Mouse (Mus musculus): Measurements from ENCODE around the gene Fgf3. TPM values are rescaled to one million over a fixed set of nuclear protein-coding genes. Genes with fewer than 3 reads are reported as not detected.

The Fgf3 gene
- polyA plus RNA-seq, 1 experiment from 2014 or later = 0.06 TPM

- no peaks in the 10 kb centered on the region for H3K9me3 ChIP-seq
- no peaks in the 10 kb centered on the region for H3K4me1 ChIP-seq
- no peak overlapping the region for H3K4me2 ChIP-seq
- no peak overlapping the region for H3K9ac ChIP-seq
- H3K27me3 ChIP-seq = peaks cover 26% of the 10 kb centered on the region
- H3K36me3 ChIP-seq = no peaks in the 10 kb centered on the region
- H3K27ac ChIP-seq = no peak overlapping the region
- ATAC-seq (ENCODE audit: insufficient number of reproducible peaks, low FRiP score, low TSS enrichment, low read depth) = no peak
- H3K4me3 ChIP-seq = no peak overlapping the region
- 43% methylated on average over 7 of the region's 7 CpGs for WGBS
Measured at GRCm38 (mm10) chr7:144821901-144822300, 16.0 kb upstream of the Fgf3 start.

DNA sequence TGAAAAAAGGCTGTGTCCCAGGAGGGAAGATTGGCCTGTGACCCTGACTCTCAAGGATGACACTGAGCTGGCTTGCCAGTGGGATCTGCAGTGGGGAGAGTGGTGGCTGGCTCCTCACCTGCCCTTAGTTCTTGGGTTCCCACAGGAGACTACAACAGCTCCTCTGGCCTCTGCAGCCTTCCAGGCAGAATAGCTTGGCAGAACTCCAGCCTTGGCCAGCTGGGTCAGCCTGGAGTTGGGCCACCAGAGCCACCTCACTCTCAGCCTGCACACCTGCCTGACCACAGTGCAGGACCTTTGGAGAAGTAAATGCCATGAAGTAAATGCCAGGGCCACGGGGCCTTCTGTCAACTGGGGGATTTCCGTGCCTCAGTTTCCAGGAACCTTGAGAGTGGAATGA, 13.9 kb upstream of the Fgf3 start:
- WGBS = 86% methylated on average over 2 of the region's 2 CpGs
- Histone ChIP-seq H3K4me2 (no peak overlapping the region), H3K4me3 (no peak overlapping the region), H3K4me1 (no peaks in the 10 kb centered on the region), H3K9ac (no peak overlapping the region), H3K27ac (no peak overlapping the region), H3K9me3 (no peaks in the 10 kb centered on the region), H3K27me3 (peaks cover 34% of the 10 kb centered on the region), H3K36me3 (no peaks in the 10 kb centered on the region)
- no peak for ATAC-seq (ENCODE audit: insufficient number of reproducible peaks, low FRiP score, low TSS enrichment, low read depth)

- H3K4me3 ChIP-seq = no peak overlapping the region
- 76% methylated on average over 11 of the region's 11 CpGs for WGBS
- peaks cover 43% of the 10 kb centered on the region for H3K27me3 ChIP-seq
- no peak overlapping the region for H3K9ac ChIP-seq
- H3K4me1 ChIP-seq = no peaks in the 10 kb centered on the region
- no peak for ATAC-seq (ENCODE audit: insufficient number of reproducible peaks, low FRiP score, low TSS enrichment, low read depth)
- H3K9me3 ChIP-seq = no peaks in the 10 kb centered on the region
- H3K4me2 ChIP-seq = no peak overlapping the region
- H3K36me3 ChIP-seq = no peaks in the 10 kb centered on the region
- H3K27ac ChIP-seq = no peak overlapping the region
Measured at GRCm38 (mm10) chr7:144828369-144828768, 9.5 kb upstream of the Fgf3 start.

DNA sequence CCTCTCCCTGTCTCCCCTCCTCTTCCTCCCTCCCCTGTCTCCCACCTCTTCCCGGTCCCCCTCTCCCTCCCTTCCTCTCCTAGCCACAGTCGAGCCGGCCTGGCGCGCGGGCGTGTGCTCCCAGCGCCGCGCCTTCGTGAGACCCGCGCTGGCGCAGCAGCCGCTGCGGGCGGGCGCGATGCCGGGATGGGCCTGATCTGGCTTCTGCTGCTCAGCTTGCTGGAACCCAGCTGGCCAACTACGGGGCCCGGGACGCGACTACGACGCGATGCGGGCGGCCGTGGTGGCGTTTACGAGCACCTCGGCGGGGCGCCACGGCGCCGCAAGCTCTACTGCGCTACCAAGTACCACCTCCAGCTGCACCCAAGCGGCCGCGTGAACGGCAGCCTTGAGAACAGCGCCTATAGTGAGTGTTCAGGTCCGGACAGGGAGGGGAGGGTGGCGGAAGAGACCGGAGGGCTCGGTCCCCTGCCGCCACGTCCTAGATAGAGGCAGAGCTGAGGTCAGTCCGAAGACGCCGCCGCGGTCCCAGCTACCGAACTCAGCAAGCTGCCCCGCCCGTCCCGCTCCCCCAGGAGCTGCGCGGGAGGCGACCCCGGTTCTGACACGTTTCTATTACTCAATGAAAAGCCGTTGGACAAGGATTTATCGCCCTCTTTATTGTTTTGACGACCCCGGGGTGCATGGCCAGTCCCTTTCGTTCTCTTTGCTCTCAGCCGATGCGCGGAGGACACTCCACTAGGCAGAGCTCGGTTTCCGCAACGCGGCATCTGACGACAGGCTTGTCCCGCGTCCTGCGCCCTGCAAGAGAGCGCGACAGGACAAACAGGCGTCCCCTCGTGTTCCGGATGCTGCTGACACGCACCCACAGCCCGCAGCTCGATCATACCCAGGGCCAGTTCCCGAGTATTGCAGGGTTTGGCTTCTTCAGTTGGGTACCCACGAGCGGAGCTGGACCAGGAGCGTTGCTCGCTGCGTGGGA, 930 bp downstream of the Fgf3 start:
- Histone ChIP-seq H3K4me1 (peaks cover 17% of the 10 kb centered on the region), H3K9me3 (no peaks in the 10 kb centered on the region), H3K9ac (no peak overlapping the region), H3K4me3 (peak overlapping the region; percentile 43), H3K36me3 (no peaks in the 10 kb centered on the region), H3K27me3 (peaks cover 88% of the 10 kb centered on the region), H3K4me2 (peak overlapping the region; percentile 84), H3K27ac (no peak overlapping the region)
- whole genome bisulfite sequencing = under 1% methylated on average over 94 of the region's 94 CpGs
- ATAC-seq (ENCODE audit: insufficient number of reproducible peaks, low FRiP score, low TSS enrichment, low read depth) = no peak

GRCm38 (mm10) chr7:144846158-144846557, 8.3 kb downstream of the Fgf3 start:
- 21% methylated on average over 4 of the region's 4 CpGs for WGBS
- no peak overlapping the region for H3K4me2 ChIP-seq
- H3K27ac ChIP-seq = no peak overlapping the region

DNA sequence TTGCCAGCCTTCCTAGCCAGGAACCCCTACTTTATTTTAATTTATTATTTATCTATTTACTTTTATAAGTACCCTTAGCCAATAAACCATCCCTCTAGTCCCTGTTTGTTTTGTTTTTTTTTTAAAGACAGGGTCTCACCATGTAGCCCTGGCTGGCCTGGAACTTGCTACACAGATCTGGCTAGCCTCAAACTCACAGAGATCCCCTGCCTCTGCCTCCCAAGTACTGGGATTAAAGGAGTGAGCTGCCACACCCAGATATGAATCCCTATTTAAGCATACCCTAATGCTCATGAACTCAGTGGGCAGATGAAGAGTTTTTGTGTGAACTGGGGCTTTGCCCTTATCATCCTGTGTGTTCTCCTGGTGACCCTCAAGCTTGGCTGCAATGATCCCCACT, 9.2 kb downstream of the Fgf3 start, which contains the start of gene Fgf4:
Gene Fgf4 (plus strand): TSS at position 301 of the 400 bp plus-strand sequence.
- H3K36me3 ChIP-seq = no peaks in the 10 kb centered on the region
- H3K9ac ChIP-seq = no peak within 1 kb of the TSS
- H3K27me3 ChIP-seq = peaks cover 24% of the 10 kb centered on the region
- no peaks in the 10 kb centered on the region for H3K9me3 ChIP-seq
- no peak for ATAC-seq (ENCODE audit: insufficient number of reproducible peaks, low FRiP score, low TSS enrichment, low read depth)
- no peak within 1 kb of the TSS for H3K4me2 ChIP-seq
- no peak within 1 kb of the TSS for H3K4me3 ChIP-seq
- no peaks in the 10 kb centered on the region for H3K4me1 ChIP-seq
- H3K27ac ChIP-seq = no peak within 1 kb of the TSS

More at GRCm38 (mm10) chr7:144846158-144846557, 8.3 kb downstream of the Fgf3 start:
- peaks cover 27% of the 10 kb centered on the region for H3K27me3 ChIP-seq
- no peak for ATAC-seq (ENCODE audit: insufficient number of reproducible peaks, low FRiP score, low TSS enrichment, low read depth)
- no peaks in the 10 kb centered on the region for H3K36me3 ChIP-seq
- no peaks in the 10 kb centered on the region for H3K9me3 ChIP-seq
- H3K9ac ChIP-seq = no peak overlapping the region
- H3K4me1 ChIP-seq = no peaks in the 10 kb centered on the region
- no peak overlapping the region for H3K4me3 ChIP-seq

DNA sequence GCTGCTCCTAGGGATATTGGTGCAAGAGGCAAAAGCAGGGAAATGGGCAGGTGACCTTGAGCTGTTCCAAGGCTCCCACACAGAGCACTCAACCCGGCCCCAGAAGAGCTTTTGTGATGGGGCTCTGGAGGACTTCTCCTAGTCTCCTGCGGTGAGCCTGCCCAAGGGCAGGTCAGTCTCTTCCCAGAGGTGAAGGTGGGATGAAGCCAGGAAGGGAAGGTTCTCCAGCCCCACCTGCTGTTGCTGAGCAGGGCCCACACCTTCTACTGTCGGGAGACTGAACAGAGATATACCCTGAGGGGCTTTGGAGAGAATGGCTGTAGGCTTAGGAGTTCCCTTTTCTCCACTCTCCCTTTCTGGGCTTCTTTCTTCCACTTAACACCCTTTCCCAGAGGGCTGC, 13.4 kb downstream of the Fgf3 start:
- Histone ChIP-seq H3K4me1 (no peaks in the 10 kb centered on the region), H3K36me3 (no peaks in the 10 kb centered on the region), H3K4me2 (no peak overlapping the region), H3K27ac (no peak overlapping the region), H3K9ac (no peak overlapping the region), H3K9me3 (no peaks in the 10 kb centered on the region), H3K4me3 (no peak overlapping the region), H3K27me3 (peaks cover 11% of the 10 kb centered on the region)
- WGBS = 40% methylated on average over 3 of the region's 3 CpGs
- no peak for ATAC-seq (ENCODE audit: insufficient number of reproducible peaks, low FRiP score, low TSS enrichment, low read depth)

GRCm38 (mm10) chr7:144854966-144855365, 17.1 kb downstream of the Fgf3 start:
- Histone ChIP-seq H3K36me3 (no peaks in the 10 kb centered on the region), H3K4me3 (no peak overlapping the region), H3K27ac (no peak overlapping the region), H3K4me2 (no peak overlapping the region), H3K4me1 (no peaks in the 10 kb centered on the region), H3K9ac (no peak overlapping the region), H3K27me3 (peaks cover 29% of the 10 kb centered on the region), H3K9me3 (no peaks in the 10 kb centered on the region)
- WGBS = 38% methylated on average over 3 of the region's 3 CpGs
- ATAC-seq (ENCODE audit: insufficient number of reproducible peaks, low FRiP score, low TSS enrichment, low read depth) = no peak

- H3K4me1 ChIP-seq = peaks cover 12% of the 10 kb centered on the region
- no peak overlapping the region for H3K4me3 ChIP-seq
- H3K9ac ChIP-seq = no peak overlapping the region
- ATAC-seq (ENCODE audit: insufficient number of reproducible peaks, low FRiP score, low TSS enrichment, low read depth) = no peak
- no peak overlapping the region for H3K4me2 ChIP-seq
- no peaks in the 10 kb centered on the region for H3K9me3 ChIP-seq
- 83% methylated on average over 7 of the region's 7 CpGs for WGBS
- H3K36me3 ChIP-seq = no peaks in the 10 kb centered on the region
- H3K27me3 ChIP-seq = peaks cover 43% of the 10 kb centered on the region
- no peak overlapping the region for H3K27ac ChIP-seq
Measured at GRCm38 (mm10) chr7:144857158-144857557, 19.3 kb downstream of the Fgf3 start.

GRCm38 (mm10) chr7:144857826-144858342, 20.0 kb downstream of the Fgf3 start:
- WGBS = 67% methylated on average over 3 of the region's 3 CpGs
- H3K27ac ChIP-seq = no peak overlapping the region
- no peaks in the 10 kb centered on the region for H3K36me3 ChIP-seq
- no peak overlapping the region for H3K9ac ChIP-seq
- no peaks in the 10 kb centered on the region for H3K9me3 ChIP-seq
- H3K4me1 ChIP-seq = peaks cover 13% of the 10 kb centered on the region
- no peak for ATAC-seq (ENCODE audit: insufficient number of reproducible peaks, low FRiP score, low TSS enrichment, low read depth)
- no peak overlapping the region for H3K4me3 ChIP-seq
- H3K27me3 ChIP-seq = peaks cover 50% of the 10 kb centered on the region
- H3K4me2 ChIP-seq = no peak overlapping the region

DNA sequence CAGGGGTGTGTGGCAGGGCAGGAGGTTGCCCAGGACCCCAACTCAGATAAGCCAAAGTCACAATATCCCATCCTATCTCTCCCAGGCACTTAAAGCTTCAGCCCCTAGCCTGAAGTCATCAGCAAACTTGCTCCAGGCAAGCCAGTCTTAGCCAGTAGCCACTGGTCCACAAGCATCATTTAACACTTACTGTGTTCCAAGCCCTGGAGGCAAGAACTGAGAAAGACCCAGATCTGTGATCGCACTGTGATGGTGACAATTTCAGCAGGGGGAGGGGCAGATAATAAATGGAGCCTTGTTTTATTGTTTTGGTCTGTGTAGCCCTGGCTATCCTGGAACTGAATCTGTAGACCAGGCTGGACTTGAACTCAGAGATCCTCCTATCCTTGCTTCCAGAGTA, 20.8 kb downstream of the Fgf3 start:
- Histone ChIP-seq H3K4me2 (no peak overlapping the region), H3K4me1 (peaks cover 13% of the 10 kb centered on the region), H3K9ac (no peak overlapping the region), H3K27ac (no peak overlapping the region), H3K4me3 (no peak overlapping the region), H3K36me3 (no peaks in the 10 kb centered on the region), H3K27me3 (peaks cover 58% of the 10 kb centered on the region), H3K9me3 (no peaks in the 10 kb centered on the region)
- ATAC-seq (ENCODE audit: insufficient number of reproducible peaks, low FRiP score, low TSS enrichment, low read depth) = no peak
- WGBS = 70% methylated on average over 1 of the region's 1 CpGs

GRCm38 (mm10) chr7:144861056-144861768, 23.3 kb downstream of the Fgf3 start:
- ATAC-seq (ENCODE audit: insufficient number of reproducible peaks, low FRiP score, low TSS enrichment, low read depth) = no peak
- 1% methylated on average over 63 of the region's 72 CpGs for WGBS
- Histone ChIP-seq H3K4me2 (peak overlapping the region; percentile 36), H3K36me3 (no peaks in the 10 kb centered on the region), H3K9ac (no peak overlapping the region), H3K27me3 (peaks cover 78% of the 10 kb centered on the region), H3K4me1 (peaks cover 13% of the 10 kb centered on the region), H3K9me3 (no peaks in the 10 kb centered on the region), H3K27ac (no peak overlapping the region), H3K4me3 (peak overlapping the region; percentile 27)

Measured in limb, embryonic 15.5 days (tissue).